Mouse (Mus musculus): Measurements from ENCODE around the gene Gm13277. TPM values are rescaled to one million over a fixed set of nuclear protein-coding genes. Genes with fewer than 3 reads are reported as not detected.
"Not testable (repeated sequence)": the region's sequence is repeated elsewhere in the genome, so short reads cannot be mapped to it uniquely, and the experiment has no call there.

Gm13277 gene
- polyA plus RNA-seq, 1 experiment from 2014 or later: not detected

DNA sequence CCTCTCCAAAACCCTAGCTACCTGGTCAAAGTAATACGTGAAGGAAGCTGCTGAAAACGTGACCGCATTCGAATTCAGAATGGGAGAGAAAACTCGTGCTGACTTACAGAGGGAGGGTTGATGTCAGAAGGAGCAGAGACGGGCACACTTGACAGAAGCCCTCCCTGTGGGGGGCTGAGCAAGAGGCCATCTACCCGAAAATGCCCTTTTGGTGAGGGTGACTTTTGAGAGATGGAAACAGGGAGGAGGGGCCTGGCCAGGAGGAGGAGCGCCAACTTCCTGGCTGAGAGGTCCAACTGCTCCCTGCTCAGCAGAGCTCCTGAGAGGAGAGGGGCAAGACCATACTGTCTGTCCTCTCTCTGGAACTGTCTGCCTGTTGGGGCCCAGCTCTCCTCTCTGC, 16.8 kb downstream of the Gm13277 start, which contains the start of gene Gm13288:
TSS of gene Gm13288 (plus strand) at position 301 of the 400 bp plus-strand sequence.
- H3K27me3 ChIP-seq (replicated peaks; ENCODE audit: control insufficient read depth, insufficient read depth, low read length); H3K36me3 ChIP-seq (ENCODE audit: control insufficient read depth, insufficient read depth, low read length); H3K27ac ChIP-seq (ENCODE audit: low read depth, low read length); H3K9ac ChIP-seq (ENCODE audit: low read depth, low read length); H3K4me1 ChIP-seq (ENCODE audit: control insufficient read depth, insufficient read depth, low read depth, low read length); H3K9me3 ChIP-seq (ENCODE audit: control insufficient read depth, low read length); ATAC-seq; H3K4me3 ChIP-seq (ENCODE audit: low read length): not testable (repeated sequence)
- WGBS: no CpG with 5 or more reads among the region's 8 CpGs
- H3K4me2 ChIP-seq (ENCODE audit: low read length): peak within 1 kb of the TSS; percentile 43

DNA sequence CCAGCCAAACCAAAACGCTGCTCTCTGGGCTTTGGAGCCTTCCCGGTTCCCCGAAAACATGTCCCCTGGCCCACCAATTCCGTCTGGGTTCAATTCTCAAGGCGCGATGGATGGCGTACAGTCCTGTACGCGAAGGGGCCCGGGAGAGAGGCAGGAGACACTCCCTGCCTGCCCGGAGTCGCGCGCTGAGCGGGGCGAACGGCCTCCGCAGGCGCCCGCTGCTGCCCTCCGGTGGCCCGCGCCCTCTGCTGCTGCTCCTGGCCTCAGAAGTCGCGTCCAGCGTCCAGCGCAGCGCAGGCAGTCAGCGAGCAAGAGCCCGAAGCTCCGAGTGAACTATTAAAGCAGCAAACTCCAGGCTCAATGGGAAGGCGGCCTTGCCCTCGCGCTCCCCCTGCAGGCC, 17.3 kb downstream of the Gm13277 start:
- not testable (repeated sequence) for H3K4me1 ChIP-seq (ENCODE audit: control insufficient read depth, insufficient read depth, low read depth, low read length); ATAC-seq; H3K4me3 ChIP-seq (ENCODE audit: low read length); H3K27me3 ChIP-seq (replicated peaks; ENCODE audit: control insufficient read depth, insufficient read depth, low read length); H3K9ac ChIP-seq (ENCODE audit: low read depth, low read length); H3K9me3 ChIP-seq (ENCODE audit: control insufficient read depth, low read length); H3K27ac ChIP-seq (ENCODE audit: low read depth, low read length); H3K36me3 ChIP-seq (ENCODE audit: control insufficient read depth, insufficient read depth, low read length)
- no CpG with 5 or more reads among the region's 34 CpGs for WGBS
- H3K4me2 ChIP-seq (ENCODE audit: low read length): peak overlapping the region; percentile 43

GRCm38 (mm10) chr4:88815928-88816327, 27.5 kb downstream of the Gm13277 start, which contains the start of gene Ifna7:
Ifna7 (plus strand) TSS chr4:88816228.
- Histone ChIP-seq H3K9me3 (ENCODE audit: control insufficient read depth, low read length) (no peaks in the 10 kb centered on the region), H3K4me1 (ENCODE audit: control insufficient read depth, insufficient read depth, low read depth, low read length) (no peaks in the 10 kb centered on the region), H3K27me3 (replicated peaks; ENCODE audit: control insufficient read depth, insufficient read depth, low read length) (no peaks in the 10 kb centered on the region), H3K27ac (ENCODE audit: low read depth, low read length) (no peak within 1 kb of the TSS), H3K4me3 (ENCODE audit: low read length) (no peak within 1 kb of the TSS), H3K36me3 (ENCODE audit: control insufficient read depth, insufficient read depth, low read length) (no peaks in the 10 kb centered on the region), H3K9ac (ENCODE audit: low read depth, low read length) (no peak within 1 kb of the TSS), H3K4me2 (ENCODE audit: low read length) (no peak within 1 kb of the TSS)
- WGBS: 67% methylated on average over 3 of the region's 3 CpGs
- no peak for ATAC-seq

DNA sequence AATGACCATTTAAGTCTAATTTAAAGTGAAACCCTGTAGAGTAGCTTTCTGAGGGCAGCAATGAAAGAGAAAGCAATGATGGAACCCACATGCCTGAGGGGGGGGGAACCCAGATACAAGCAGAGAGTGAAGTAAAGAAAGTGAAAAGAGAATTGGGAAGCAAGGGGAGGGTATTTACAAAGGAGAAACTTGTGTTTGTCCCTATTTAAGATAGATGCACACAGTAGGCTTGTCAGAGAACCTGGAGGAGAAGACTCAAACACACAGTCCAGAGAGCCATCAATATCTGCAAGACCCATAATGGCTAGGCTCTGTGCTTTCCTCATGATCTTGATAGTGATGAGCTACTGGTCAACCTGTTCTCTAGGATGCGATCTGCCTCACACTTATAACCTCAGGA, 31.2 kb downstream of the Gm13277 start, which contains the start of gene Ifna11:
TSS of gene Ifna11 (plus strand) at position 301 of the 400 bp plus-strand sequence.
- WGBS: 91% methylated on average over 1 of the region's 1 CpGs
- no peaks in the 10 kb centered on the region for H3K27me3 ChIP-seq (replicated peaks; ENCODE audit: control insufficient read depth, insufficient read depth, low read length)
- no peak for ATAC-seq
- H3K36me3 ChIP-seq (ENCODE audit: control insufficient read depth, insufficient read depth, low read length): no peaks in the 10 kb centered on the region
- no peak within 1 kb of the TSS for H3K9ac ChIP-seq (ENCODE audit: low read depth, low read length)
- H3K4me3 ChIP-seq (ENCODE audit: low read length): no peak within 1 kb of the TSS
- no peaks in the 10 kb centered on the region for H3K9me3 ChIP-seq (ENCODE audit: control insufficient read depth, low read length)
- H3K27ac ChIP-seq (ENCODE audit: low read depth, low read length): no peak within 1 kb of the TSS
- H3K4me2 ChIP-seq (ENCODE audit: low read length): no peak within 1 kb of the TSS
- no peaks in the 10 kb centered on the region for H3K4me1 ChIP-seq (ENCODE audit: control insufficient read depth, insufficient read depth, low read depth, low read length)

DNA sequence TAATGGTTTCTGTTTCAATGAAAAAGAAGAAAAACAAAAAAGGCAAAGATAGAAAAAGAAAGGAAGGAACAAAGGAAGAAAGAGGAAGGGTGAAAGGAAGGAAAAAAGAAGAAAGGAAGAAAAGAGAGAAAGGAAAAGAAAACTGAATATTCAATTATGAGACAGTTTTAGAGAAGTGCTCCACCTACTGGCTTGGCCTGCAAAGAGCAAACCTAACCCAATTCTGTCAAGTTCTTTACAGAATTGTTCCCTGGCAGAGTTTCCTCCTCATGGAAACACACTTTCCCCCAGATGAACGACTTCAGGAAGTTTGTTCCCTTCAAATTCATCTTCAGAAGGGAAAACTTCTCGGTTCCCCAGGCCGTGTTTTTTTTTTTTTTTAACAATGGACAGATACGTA, 34.6 kb downstream of the Gm13277 start:
- Histone ChIP-seq H3K4me3 (ENCODE audit: low read length) (no peak overlapping the region), H3K9ac (ENCODE audit: low read depth, low read length) (no peak overlapping the region), H3K4me1 (ENCODE audit: control insufficient read depth, insufficient read depth, low read depth, low read length) (no peaks in the 10 kb centered on the region), H3K4me2 (ENCODE audit: low read length) (no peak overlapping the region), H3K36me3 (ENCODE audit: control insufficient read depth, insufficient read depth, low read length) (no peaks in the 10 kb centered on the region), H3K9me3 (ENCODE audit: control insufficient read depth, low read length) (no peaks in the 10 kb centered on the region), H3K27ac (ENCODE audit: low read depth, low read length) (no peak overlapping the region), H3K27me3 (replicated peaks; ENCODE audit: control insufficient read depth, insufficient read depth, low read length) (no peaks in the 10 kb centered on the region)
- 21% methylated on average over 4 of the region's 4 CpGs for WGBS
- no peak for ATAC-seq

GRCm38 (mm10) chr4:88827116-88827515, 38.7 kb downstream of the Gm13277 start, which contains the start of gene Ifna6:
Ifna6 (plus strand) TSS chr4:88827416.
- H3K9ac ChIP-seq (ENCODE audit: low read depth, low read length); H3K9me3 ChIP-seq (ENCODE audit: control insufficient read depth, low read length); H3K4me2 ChIP-seq (ENCODE audit: low read length); H3K4me1 ChIP-seq (ENCODE audit: control insufficient read depth, insufficient read depth, low read depth, low read length); H3K36me3 ChIP-seq (ENCODE audit: control insufficient read depth, insufficient read depth, low read length); H3K4me3 ChIP-seq (ENCODE audit: low read length); H3K27ac ChIP-seq (ENCODE audit: low read depth, low read length); ATAC-seq; H3K27me3 ChIP-seq (replicated peaks; ENCODE audit: control insufficient read depth, insufficient read depth, low read length): not testable (repeated sequence)

DNA sequence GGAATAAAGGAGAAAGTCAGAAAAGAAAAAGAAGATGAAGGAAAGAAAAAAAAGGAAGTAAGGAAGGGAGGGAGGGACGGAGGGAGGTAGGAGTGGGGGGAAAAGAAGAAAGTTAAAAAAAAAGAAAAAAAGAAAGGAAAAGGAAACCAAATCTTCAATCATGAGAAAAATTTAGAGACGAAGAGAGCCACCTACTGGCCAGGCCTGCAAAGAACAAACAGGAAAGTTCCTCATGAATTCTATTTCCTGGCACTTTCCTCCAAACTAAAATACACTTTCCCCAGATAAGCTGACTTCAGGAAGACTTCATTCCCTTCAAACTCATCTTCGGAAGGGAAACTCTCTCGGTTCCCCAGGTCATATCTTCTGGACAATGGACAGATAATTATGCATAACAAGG, 42.1 kb downstream of the Gm13277 start:
- no peak overlapping the region for H3K4me2 ChIP-seq (ENCODE audit: low read length)
- no peak overlapping the region for H3K4me3 ChIP-seq (ENCODE audit: low read length)
- H3K36me3 ChIP-seq (ENCODE audit: control insufficient read depth, insufficient read depth, low read length): no peaks in the 10 kb centered on the region
- no peak overlapping the region for H3K27ac ChIP-seq (ENCODE audit: low read depth, low read length)
- no peak overlapping the region for H3K9ac ChIP-seq (ENCODE audit: low read depth, low read length)
- 26% methylated on average over 4 of the region's 4 CpGs for WGBS
- H3K4me1 ChIP-seq (ENCODE audit: control insufficient read depth, insufficient read depth, low read depth, low read length): no peaks in the 10 kb centered on the region
- no peaks in the 10 kb centered on the region for H3K27me3 ChIP-seq (replicated peaks; ENCODE audit: control insufficient read depth, insufficient read depth, low read length)
- no peak for ATAC-seq
- H3K9me3 ChIP-seq (ENCODE audit: control insufficient read depth, low read length): no peaks in the 10 kb centered on the region

DNA sequence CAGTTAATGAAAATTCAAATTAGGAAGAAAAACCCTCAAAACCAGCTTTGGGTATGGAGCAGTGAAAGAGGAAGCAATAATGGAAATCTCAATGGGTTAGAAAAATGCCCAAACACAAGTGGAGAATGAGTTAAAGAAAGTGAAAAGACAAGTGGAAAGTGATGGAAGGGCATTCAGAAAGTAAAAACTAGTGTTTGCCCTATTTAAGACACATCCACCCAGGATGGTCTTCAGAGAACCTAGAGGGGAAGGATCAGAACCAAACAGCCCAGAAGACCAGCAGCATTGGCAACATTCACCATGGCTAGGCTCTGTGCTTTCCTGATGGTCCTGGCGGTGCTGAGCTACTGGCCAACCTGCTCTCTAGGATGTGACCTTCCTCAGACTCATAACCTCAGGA, 46.8 kb downstream of the Gm13277 start, which contains the start of gene Ifna5:
TSS of gene Ifna5 (plus strand) at position 301 of the 400 bp plus-strand sequence.
- H3K27me3 ChIP-seq (replicated peaks; ENCODE audit: control insufficient read depth, insufficient read depth, low read length); ATAC-seq; H3K36me3 ChIP-seq (ENCODE audit: control insufficient read depth, insufficient read depth, low read length); H3K27ac ChIP-seq (ENCODE audit: low read depth, low read length); H3K4me3 ChIP-seq (ENCODE audit: low read length); H3K9me3 ChIP-seq (ENCODE audit: control insufficient read depth, low read length); H3K9ac ChIP-seq (ENCODE audit: low read depth, low read length); H3K4me1 ChIP-seq (ENCODE audit: control insufficient read depth, insufficient read depth, low read depth, low read length); H3K4me2 ChIP-seq (ENCODE audit: low read length): not testable (repeated sequence)
- WGBS: 83% methylated on average over 1 of the region's 1 CpGs

All from hindbrain, embryonic 16.5 days (tissue).